Mouse (Mus musculus) urinary bladder, adult 2 months (tissue): ENCODE measurements around the gene Dph6. TPM values are rescaled to one million over a fixed set of nuclear protein-coding genes. Genes with fewer than 3 reads are reported as not detected.
"Not testable (repeated sequence)": the region's sequence is repeated elsewhere in the genome, so short reads cannot be mapped to it uniquely, and the experiment has no call there.

Experiments
- DNase-seq: peaks from one replicate; pipeline ENCODE4 v3.0.0; 2022; ENCODE audit warnings: low spot score
- polyA plus RNA-seq: library from polyadenylated mRNA; depleted of rRNA; stranded (reverse); fragments of >200 nt; gene quantifications from 2 replicates; pipeline ENCODE4 v1.2.3, GENCODE M21; 2012; rRNA removed

Gene Dph6
- 15.8 and 16.2 TPM in 2 replicates for polyA plus RNA-seq

- DNase-seq = peak; percentile 84
Measured at GRCm38 (mm10) chr2:114654365-114655239, at the start of gene Dph6. TSS of gene Dph6 (minus strand) at chr2:114654964.

- no peak for DNase-seq
Measured at GRCm38 (mm10) chr2:114700966-114701685, 46.4 kb upstream of the Dph6 start.

- DNase-seq = no peak
Measured at GRCm38 (mm10) chr2:114691607-114692006, 36.8 kb upstream of the Dph6 start.

- no peak for DNase-seq
Measured at GRCm38 (mm10) chr2:114687483-114687882, 32.7 kb upstream of the Dph6 start.

GRCm38 (mm10) chr2:114687081-114687480 lies 32.3 kb upstream of the Dph6 start:
- DNase-seq = no peak

GRCm38 (mm10) chr2:114673831-114674230 lies 19.1 kb upstream of the Dph6 start:
- DNase-seq = no peak

- DNase-seq = no peak
Measured at GRCm38 (mm10) chr2:114670983-114671382, 16.2 kb upstream of the Dph6 start.

- DNase-seq = no peak
Measured at GRCm38 (mm10) chr2:114658954-114659353, 4.2 kb upstream of the Dph6 start.

GRCm38 (mm10) chr2:114646240-114646639 lies 8.5 kb downstream of the Dph6 start:
- DNase-seq = no peak

GRCm38 (mm10) chr2:114643832-114644231 lies 10.9 kb downstream of the Dph6 start:
- no peak for DNase-seq

GRCm38 (mm10) chr2:114624683-114625082 lies 30.1 kb downstream of the Dph6 start:
- no peak for DNase-seq

GRCm38 (mm10) chr2:114622550-114622939 lies 32.2 kb downstream of the Dph6 start:
- DNase-seq = no peak

- no peak for DNase-seq
Measured at GRCm38 (mm10) chr2:114621781-114622549, 32.8 kb downstream of the Dph6 start.

GRCm38 (mm10) chr2:114611576-114611975 lies 43.2 kb downstream of the Dph6 start:
- DNase-seq = no peak

- DNase-seq = no peak
Measured at GRCm38 (mm10) chr2:114610110-114610509, 44.7 kb downstream of the Dph6 start.

- not testable (repeated sequence) for DNase-seq
Measured at GRCm38 (mm10) chr2:114605202-114605601, 49.6 kb downstream of the Dph6 start.

GRCm38 (mm10) chr2:114601174-114601573 lies 53.6 kb downstream of the Dph6 start:
- DNase-seq = no peak

GRCm38 (mm10) chr2:114599793-114600192 lies 55.0 kb downstream of the Dph6 start:
- no peak for DNase-seq

- DNase-seq = no peak
Measured at GRCm38 (mm10) chr2:114593393-114593792, 61.4 kb downstream of the Dph6 start.

GRCm38 (mm10) chr2:114580714-114581113 lies 74.0 kb downstream of the Dph6 start:
- no peak for DNase-seq

GRCm38 (mm10) chr2:114543000-114543622 lies 111.7 kb downstream of the Dph6 start:
- no peak for DNase-seq

GRCm38 (mm10) chr2:114542325-114542724 lies 112.4 kb downstream of the Dph6 start:
- no peak for DNase-seq
